Mouse (Mus musculus) mammary gland, adult 2 months (tissue): ENCODE measurements around the gene Olfr58. TPM values are rescaled to one million over a fixed set of nuclear protein-coding genes. Genes with fewer than 3 reads are reported as not detected.

Experiments used
- polyA plus RNA-seq: library from polyadenylated mRNA; depleted of rRNA; stranded (reverse); fragments of >200 nt; gene quantifications from 2 replicates; pipeline ENCODE4 v1.2.3, GENCODE M21; 2012; ENCODE audit warnings: low replicate concordance; rRNA removed

Olfr58 gene
- not detected in 2 replicates for polyA plus RNA-seq

GRCm38 (mm10) chr9:19779983-19780382 lies at the start of gene Olfr58:
Gene Olfr58 (plus strand): TSS chr9:19780283.

DNA sequence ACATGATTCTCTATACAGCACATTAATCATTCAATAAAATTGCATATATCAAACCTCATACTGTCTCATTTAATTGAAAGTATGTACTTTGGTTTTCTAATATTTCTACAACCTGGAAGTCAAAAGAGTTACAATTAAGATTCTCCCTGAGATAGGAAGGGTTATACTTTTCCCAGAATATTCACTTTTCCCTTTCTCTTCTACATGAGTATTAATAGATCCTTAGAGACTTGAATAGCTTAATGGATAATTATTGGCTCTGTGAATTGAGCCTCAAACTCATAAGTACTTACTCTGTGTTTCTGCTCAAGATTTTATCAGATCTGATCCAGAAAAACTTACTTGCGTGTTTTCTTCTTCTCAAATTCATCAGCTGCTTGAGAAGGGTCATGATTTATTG lies 24.5 kb downstream of the Olfr58 start, which contains the start of gene Olfr859:
Gene Olfr859, plus strand, starts transcription at position 301 of the 400 bp plus-strand sequence.

Other genes starting within 250 kb of the Olfr58 start
- gene Olfr853, start 239.2 kb upstream of the Olfr58 start, polyA plus RNA-seq, result not detected in 2 replicates
- not detected in 2 replicates for gene Olfr854, start 212.9 kb upstream of the Olfr58 start, polyA plus RNA-seq
- not detected in 2 replicates for gene Olfr855, start 197.7 kb upstream of the Olfr58 start, polyA plus RNA-seq
- 5.2 and 13.6 TPM in 2 replicates for gene Zfp317, start 158.2 kb upstream of the Olfr58 start, polyA plus RNA-seq
- gene Olfr857, start 70.8 kb upstream of the Olfr58 start, polyA plus RNA-seq, result 0.13 TPM in 1 of 2 replicates, not detected in the other
- not detected in 2 replicates for gene Olfr859, start 24.6 kb downstream of the Olfr58 start, polyA plus RNA-seq
- not detected in 2 replicates for gene Olfr860, start 69.5 kb downstream of the Olfr58 start, polyA plus RNA-seq
- not detected in 2 replicates for gene Olfr862, start 107.7 kb downstream of the Olfr58 start, polyA plus RNA-seq
- gene Olfr77, start 136.6 kb downstream of the Olfr58 start, polyA plus RNA-seq, result not detected in 2 replicates
- gene Olfr866, start 247.8 kb downstream of the Olfr58 start, polyA plus RNA-seq, result not detected in 2 replicates